In genomic region chr9:119646942-119647547, GRCm38 (mm10) we compare ENCODE assay signal across 8 mouse cellular contexts.
A peak's percentile ranks its signal among the peaks of the same experiment; 100 is the strongest.
DNase-seq lines count a peak whose midpoint lies in the region; ATAC-seq and TF ChIP-seq lines count a peak whose summit lies in the region.

No protein-coding gene starts in this region.

- H3K4me1 ChIP-seq in embryonic facial prominence, embryonic 14.5 days (ENCODE audit: control insufficient read depth, insufficient read depth, low read length) = no peaks in the 10 kb centered on the region
- H3K4me1 ChIP-seq in stomach, postnatal 0 days (replicated peaks; ENCODE audit: control insufficient read depth, insufficient read depth) = no peaks in the 10 kb centered on the region

- DNase-seq in gastrocnemius, adult 18-20 months (ENCODE audit: low spot score) = peak; percentile 18
- DNase-seq in gastrocnemius, postnatal 25 days = no peak
- peak; percentile 62 for DNase-seq in A20 (ENCODE audit: low read depth, low spot score)
- DNase-seq in adrenal gland, adult 2 months = peak; percentile 56
- peak; percentile 31 for DNase-seq in embryonic facial prominence, embryonic 14.5 days (ENCODE audit: low spot score)
- peak; percentile 45 to 47 for DNase-seq in layer of hippocampus, postnatal 14 days (ENCODE audit: low spot score in 2 of 2)
- DNase-seq in stomach, postnatal 0 days (ENCODE audit: low spot score) = peak; percentile 55

- H3K4me2 ChIP-seq in embryonic facial prominence, embryonic 14.5 days (ENCODE audit: low read depth, low read length) = no peak overlapping the region
- no peak overlapping the region for H3K4me2 ChIP-seq in stomach, postnatal 0 days (replicated peaks; ENCODE audit: low read depth)

- no peaks in the 10 kb centered on the region for H3K36me3 ChIP-seq in embryonic facial prominence, embryonic 14.5 days (ENCODE audit: control insufficient read depth, insufficient read depth, low read length)
- H3K36me3 ChIP-seq in stomach, postnatal 0 days (ENCODE audit: control insufficient read depth, insufficient read depth, low read length) = no peaks in the 10 kb centered on the region

- no peak for ATAC-seq in embryonic facial prominence, embryonic 14.5 days (ENCODE audit: low read depth)
- ATAC-seq in megakaryocyte-erythroid progenitor cell, adult 5-6 weeks (replicated peaks; ENCODE audit: low FRiP score, low TSS enrichment, poor library complexity, severe bottlenecking) = peak; percentile 84; the same call in 1 of the 2 replicates
- ATAC-seq in stomach, postnatal 0 days (ENCODE audit: low FRiP score, low TSS enrichment) = no peak

- peak; percentile 68 for TF ChIP-seq CTCF in stomach, postnatal 0 days (IDR thresholded peaks at IDR 0.05; ENCODE audit: low read depth)

- WGBS in embryonic facial prominence, embryonic 14.5 days = 67% methylated on average over 8 of the region's 8 CpGs
- WGBS in stomach, postnatal 0 days = 58% methylated on average over 8 of the region's 8 CpGs

- no peak for TF ChIP-seq EP300 in stomach, postnatal 0 days (optimal IDR thresholded peaks at IDR 0.05)

- no peak overlapping the region for H3K27ac ChIP-seq in embryonic facial prominence, embryonic 14.5 days (replicated peaks; ENCODE audit: low read depth, low read length)
- no peak overlapping the region for H3K27ac ChIP-seq in stomach, postnatal 0 days (replicated peaks)

- H3K9me3 ChIP-seq in embryonic facial prominence, embryonic 14.5 days (ENCODE audit: control insufficient read depth, low read length) = no peaks in the 10 kb centered on the region
- H3K9me3 ChIP-seq in stomach, postnatal 0 days (ENCODE audit: control insufficient read depth, low read length) = no peaks in the 10 kb centered on the region

- no peak overlapping the region for H3K9ac ChIP-seq in embryonic facial prominence, embryonic 14.5 days (ENCODE audit: low read depth, low read length)
- no peak overlapping the region for H3K9ac ChIP-seq in stomach, postnatal 0 days (ENCODE audit: low read length)

- no peaks in the 10 kb centered on the region for H3K27me3 ChIP-seq in embryonic facial prominence, embryonic 14.5 days (replicated peaks; ENCODE audit: control insufficient read depth, insufficient read depth, low read length)
- no peaks in the 10 kb centered on the region for H3K27me3 ChIP-seq in stomach, postnatal 0 days (ENCODE audit: control insufficient read depth, insufficient read depth, low read length)

- H3K4me3 ChIP-seq in embryonic facial prominence, embryonic 14.5 days (ENCODE audit: low read depth, low read length) = no peak overlapping the region
- H3K4me3 ChIP-seq in stomach, postnatal 0 days (ENCODE audit: low read depth, low read length) = no peak overlapping the region
